Mouse (Mus musculus) retina, postnatal 1 day (tissue): ENCODE results near the gene Syne1.

Experiments used
- DNase-seq: peaks from one replicate; pipeline ENCODE4 v3.0.0-alpha.2; 2012

Gene Syne1

GRCm38 (mm10) chr10:5194671-5195234 lies 356.5 kb downstream of the Syne1 start:
- DNase-seq: peak; percentile 83

DNA sequence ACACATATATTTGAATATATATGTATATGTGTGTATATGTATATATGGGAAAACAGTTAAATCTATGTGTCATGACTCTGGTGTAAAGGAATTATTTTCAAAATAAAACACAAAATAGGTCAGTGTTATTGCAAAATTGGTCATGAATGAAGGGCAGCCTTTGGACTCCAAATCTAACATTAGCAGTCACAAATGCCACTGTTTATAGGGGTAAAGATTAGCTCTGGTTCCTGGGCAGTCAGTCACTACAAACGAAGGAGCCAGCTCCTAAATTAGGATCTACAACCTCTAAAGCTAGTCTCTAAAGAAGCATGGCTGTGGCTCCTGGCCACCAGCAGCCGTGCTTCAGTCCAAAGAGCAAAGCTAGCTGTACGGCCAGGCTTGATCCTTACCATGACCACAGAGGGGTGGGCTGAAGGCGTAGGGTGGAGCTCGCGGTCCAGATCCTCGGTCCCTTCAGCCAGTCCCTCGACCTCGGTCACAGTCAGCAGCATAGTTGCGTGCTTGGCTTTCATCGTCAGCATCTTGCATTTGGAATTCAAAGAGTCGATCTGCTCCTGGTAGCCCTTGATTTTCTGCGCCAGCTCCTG lies 357.1 kb downstream of the Syne1 start:
- DNase-seq: no peak

DNA sequence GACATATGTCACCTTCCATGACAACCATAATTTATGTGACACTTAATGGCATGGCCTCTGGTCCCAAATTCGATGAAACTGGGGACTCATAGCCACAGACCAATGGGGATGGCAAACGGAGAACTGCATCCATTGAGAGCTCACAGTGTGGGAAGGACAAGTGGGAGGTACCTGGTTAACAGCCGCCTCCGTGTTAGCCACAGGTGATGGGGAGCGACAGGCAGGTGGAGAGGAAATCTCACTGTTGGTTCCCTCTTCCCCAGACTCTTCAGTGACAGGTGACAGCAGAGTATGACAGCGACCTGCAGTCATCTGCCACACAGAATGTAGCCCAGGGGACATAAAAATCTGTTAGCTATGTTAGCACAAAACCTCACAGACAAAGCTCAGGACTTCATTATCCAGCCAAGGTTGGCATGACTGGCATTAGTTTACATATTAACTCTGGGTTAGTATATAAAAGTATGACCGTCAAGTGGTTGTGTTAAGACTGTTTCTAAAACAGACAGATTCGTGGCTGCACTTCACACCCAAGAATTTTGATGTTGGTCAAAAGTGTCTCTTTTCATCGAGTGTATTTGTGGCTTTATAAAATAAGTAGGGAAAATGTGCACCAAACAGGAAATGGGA lies 358.3 kb downstream of the Syne1 start:
- no peak for DNase-seq

GRCm38 (mm10) chr10:5190756-5191155 lies 360.5 kb downstream of the Syne1 start:
- no peak for DNase-seq

DNA sequence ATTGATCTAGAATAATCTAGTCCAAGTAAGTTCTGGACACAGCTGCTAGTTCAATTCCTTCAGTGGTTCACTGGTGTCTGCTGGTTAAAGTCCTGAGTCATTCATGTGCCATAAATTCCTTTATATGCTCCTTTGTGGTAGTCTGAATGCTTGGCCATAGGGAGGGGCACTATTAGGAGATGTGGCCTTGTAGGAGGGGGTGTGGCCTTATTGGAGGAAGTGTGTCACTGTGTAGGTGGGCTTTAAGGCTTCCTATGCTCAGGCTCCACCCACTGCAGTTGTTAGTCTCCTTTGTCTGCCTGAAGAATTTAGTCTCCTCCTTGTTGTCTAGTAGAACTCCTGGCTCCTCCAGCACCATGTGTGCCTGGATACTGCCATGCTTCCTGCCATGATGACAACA lies 362.4 kb downstream of the Syne1 start:
- no peak for DNase-seq

GRCm38 (mm10) chr10:5185156-5186083 lies 365.9 kb downstream of the Syne1 start:
- DNase-seq: no peak

- no peak for DNase-seq
Measured at GRCm38 (mm10) chr10:5181771-5182176, 369.5 kb downstream of the Syne1 start.

DNA sequence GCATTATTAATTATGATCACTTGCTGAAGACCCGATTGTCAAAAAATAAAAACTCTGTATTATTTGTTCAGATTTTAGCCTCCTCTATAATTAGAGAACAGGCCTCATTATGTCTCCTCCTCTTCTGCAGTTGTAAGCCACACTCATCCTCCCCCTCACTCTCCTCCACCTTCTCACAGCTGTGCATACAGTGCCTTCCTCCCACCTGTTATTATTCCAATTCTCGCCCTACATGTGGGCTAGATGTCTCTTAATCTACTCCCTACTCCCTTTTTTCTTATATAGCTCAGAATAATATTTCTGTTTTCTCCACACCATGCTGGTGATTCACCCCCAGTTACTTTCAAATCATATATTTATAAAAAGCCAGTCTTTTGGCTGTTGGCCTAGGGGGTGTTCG lies 371.4 kb downstream of the Syne1 start:
- no peak for DNase-seq

DNA sequence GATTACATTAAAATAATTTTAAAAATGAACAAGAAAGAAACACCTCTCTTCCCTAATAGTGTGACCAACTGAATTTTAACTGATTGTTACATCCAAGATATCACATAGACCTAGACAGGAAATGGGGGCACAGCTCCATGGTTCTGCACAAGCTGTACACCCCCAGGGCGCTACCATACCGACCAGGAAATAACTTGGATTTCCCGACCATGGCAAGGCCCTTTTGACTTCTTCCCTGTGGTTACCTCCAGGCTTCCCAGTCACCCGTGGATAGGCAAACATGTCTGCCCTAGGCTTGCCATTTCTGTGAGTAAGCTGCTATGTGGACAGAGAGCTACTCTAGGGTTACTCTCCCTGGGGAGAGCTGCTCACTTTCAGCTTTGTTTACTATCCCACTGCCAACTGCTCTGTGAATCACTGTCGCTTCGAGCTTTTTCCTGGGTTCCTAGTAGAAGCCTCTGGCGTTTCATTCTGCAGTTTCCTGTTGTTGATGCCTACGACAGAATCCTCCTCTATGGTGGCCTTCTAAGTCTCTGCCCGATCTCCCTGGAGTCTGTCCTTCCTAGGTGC lies 373.8 kb downstream of the Syne1 start:
- DNase-seq: no peak

GRCm38 (mm10) chr10:5176371-5176770 lies 374.9 kb downstream of the Syne1 start:
- no peak for DNase-seq

GRCm38 (mm10) chr10:5170425-5170824 lies 380.9 kb downstream of the Syne1 start:
- DNase-seq: no peak

- no peak for DNase-seq
Measured at GRCm38 (mm10) chr10:5167481-5167880, 383.8 kb downstream of the Syne1 start.

DNA sequence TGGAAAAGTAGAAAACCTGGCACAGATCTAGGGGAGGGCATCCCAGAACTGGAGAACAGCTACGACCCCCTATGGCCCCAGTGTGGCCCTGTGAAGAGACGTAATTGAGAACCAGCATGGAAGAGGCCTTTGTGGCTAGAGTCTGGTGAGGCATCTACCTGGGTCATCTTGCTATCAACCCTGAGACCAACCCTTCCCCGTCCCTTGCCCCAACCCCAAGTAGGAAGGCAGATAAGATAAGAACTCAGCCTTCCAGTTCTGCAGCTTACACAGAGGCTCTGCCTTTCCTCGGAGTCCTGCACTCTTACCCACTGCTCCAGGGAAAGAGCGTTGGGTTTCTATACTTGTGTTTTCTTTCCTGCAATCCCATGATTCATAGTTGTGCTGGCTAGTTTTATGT lies 385.8 kb downstream of the Syne1 start:
- no peak for DNase-seq

GRCm38 (mm10) chr10:5163770-5164169 lies 387.5 kb downstream of the Syne1 start:
- no peak for DNase-seq

- DNase-seq: no peak
Measured at GRCm38 (mm10) chr10:5163286-5163685, 388.0 kb downstream of the Syne1 start.

- DNase-seq: peak; percentile 76
Measured at GRCm38 (mm10) chr10:5161394-5161872, 389.8 kb downstream of the Syne1 start.

DNA sequence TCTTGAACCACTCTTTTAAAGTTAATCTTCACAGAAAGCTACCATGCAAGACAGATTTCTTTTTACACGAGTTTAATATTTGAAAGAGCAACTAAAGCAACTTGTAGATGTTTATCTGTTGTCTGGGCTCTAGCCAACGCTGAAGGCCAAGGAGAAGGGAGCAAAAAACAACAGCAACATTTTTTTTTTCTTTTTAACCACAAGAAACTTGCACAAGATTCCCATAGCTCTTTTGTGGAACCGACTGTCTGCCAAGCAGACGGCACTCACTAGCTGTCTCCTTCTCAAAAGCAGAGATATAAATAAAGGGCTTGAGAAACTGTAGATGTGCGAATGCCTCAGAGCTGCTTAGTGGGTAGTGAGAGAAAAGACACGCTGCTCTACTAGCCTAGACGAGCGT lies 391.6 kb downstream of the Syne1 start:
- no peak for DNase-seq

DNA sequence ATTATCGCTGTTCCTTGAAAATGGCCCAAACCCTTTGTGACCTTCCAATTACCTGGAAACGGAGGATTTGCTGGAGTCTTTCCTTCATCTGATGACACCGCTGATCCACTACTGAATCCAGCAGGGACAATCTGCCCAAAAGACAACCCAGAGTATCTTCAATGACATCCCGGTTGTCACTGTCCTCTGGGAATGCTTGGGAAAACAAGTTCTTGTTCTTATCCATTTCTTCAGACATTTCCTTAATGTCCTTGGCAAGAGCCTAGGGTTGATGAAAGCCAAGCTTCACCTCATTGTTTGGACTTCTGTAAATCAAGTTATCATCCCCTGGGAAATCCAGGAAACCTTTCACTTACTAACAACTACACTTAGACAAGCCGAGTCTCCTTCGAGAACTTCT lies 398.2 kb downstream of the Syne1 start:
- DNase-seq: no peak

DNA sequence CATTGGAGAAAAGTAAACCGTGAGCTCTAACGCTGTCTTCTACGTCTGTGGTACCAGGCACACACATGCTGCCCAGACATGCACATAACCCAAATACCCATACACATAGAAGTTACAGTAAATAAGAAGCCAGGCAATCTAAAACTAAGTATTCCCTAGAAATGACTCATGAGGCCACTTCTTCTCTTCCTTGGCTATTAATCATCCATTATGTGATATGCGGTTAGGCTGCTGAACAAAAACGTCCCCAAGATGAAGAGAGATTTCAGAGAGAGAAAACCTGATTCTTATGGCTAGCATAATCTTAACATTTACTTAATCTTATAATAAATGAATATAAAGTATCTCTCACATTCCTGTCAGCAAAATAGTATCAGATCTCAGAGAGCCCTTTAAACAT lies 409.8 kb downstream of the Syne1 start:
- DNase-seq: no peak

- no peak for DNase-seq
Measured at GRCm38 (mm10) chr10:5139932-5140264, 411.4 kb downstream of the Syne1 start.

DNA sequence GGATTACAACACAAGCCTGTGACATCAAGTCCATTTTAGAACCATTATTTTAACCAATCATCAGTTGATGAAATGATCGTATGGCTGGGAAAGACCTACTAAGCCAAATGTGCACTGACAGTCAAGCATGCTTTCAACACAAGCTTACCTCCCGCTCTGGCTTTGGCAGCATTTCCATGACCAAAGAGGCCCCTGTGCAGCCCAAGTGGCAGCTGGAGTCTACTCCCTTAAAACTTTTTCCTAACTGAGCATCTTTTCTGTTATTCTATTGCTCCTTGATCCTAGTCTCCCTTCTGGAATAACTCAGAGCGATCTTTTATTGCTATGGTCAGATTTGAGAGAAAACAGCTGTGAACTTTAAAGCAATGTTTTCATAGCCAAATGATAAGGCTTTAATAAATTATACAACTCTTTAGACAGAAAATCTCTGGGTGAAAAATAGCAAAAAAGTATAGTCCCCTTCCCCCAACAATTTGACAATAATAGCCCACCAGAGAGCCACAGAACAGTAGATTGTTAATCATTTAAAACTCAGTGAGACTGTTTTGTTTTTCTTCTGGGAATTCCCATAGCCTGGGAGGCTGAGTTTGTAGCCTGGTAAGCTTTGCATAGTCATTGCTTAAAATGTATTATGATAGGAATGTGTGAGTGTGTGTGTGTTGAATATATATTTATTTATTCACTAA lies 411.9 kb downstream of the Syne1 start:
- no peak for DNase-seq

DNA sequence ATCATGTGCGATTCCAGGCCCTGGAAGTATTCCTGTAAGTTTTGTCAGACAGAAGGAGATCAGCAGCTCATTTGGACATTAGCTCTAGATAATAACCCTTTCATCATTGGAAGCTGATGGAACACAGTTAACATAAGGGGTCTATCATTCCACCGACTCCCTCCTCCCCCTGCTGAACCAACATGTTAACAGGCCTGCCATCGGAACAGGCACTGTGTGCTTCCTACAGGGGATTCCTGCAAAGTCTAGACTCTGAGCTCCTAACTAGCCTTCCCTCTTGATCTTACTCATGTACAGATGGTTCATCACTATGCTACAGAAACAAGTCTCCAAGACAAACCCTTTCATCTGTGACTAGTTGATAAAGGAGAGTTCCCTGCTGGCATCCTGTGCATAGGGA lies 419.2 kb downstream of the Syne1 start:
- DNase-seq: no peak

DNA sequence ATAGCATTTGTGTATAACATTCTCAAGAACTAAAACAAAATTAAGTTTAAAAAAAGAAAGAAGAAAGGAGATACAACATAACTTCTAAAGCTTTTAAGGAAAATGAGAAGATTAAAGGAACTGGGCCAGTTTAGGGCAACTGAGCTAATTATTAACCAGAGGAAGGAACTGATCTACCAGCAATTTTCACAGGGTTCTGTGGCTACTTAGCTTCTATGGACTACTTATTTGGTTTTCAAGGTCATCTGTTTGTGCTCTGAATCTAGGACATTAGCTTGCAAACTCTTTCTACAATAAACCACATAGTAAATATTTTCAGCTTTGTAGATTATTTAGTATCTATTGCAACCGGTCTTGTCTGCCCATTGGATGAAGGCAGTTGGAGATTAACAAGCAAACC lies 420.8 kb downstream of the Syne1 start:
- no peak for DNase-seq
